Mouse (Mus musculus): ENCODE data around the gene Acsl3.

Acsl3 gene

DNA sequence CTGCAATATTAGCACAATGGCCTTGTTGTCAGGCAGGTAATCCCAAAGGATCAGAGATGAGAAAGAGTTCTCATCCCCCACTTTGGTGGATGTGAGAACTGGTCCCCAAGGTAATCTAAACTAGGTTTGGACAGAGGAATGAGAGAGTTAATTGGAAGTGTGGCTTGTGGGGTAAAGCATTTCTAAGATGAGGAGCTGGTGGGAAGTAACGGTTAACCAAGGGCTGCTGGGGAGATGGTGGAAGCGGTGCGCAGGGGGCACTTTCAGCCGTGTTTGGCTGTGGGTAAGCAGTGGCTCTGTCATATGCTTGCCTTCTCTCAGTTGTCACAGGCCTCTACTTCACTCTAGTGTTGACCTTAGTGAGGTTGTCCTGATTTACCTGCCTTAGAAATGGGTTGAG, 85.7 kb downstream of the Acsl3 start:
- DNase-seq (ENCODE audit: low spot score) = no peak

DNA sequence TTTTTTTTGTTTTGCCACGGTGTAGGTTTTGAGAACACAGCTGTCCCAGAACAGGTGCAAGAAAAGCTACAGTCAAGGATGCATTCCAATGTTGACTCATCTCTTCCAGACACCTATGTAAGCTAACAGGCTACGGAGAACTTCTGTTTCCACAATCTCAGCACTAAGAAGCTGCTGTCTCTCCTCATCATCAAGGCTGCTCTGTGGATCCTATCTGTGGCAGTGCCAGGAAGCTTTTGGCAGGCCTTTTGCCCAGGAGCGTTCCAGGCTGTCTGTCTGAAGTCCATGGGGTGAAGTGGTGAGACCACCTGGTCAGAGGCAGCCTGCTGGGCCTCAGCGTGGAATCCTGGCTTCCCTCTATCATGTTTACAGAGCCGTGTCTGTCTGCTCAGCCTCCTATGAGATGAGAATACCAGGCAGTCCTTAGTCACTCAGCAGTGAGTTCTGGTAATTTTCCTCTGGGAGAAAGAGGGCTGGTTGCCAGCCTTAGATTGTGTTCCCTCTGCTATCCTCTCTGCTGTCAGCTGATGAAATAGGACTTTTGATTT, 87.7 kb downstream of the Acsl3 start:
- no peak for DNase-seq (ENCODE audit: low spot score)

Data from ovary, postnatal 14 days (tissue).